11 mouse cellular contexts compared by ENCODE assay signal in the genomic region with DNA sequence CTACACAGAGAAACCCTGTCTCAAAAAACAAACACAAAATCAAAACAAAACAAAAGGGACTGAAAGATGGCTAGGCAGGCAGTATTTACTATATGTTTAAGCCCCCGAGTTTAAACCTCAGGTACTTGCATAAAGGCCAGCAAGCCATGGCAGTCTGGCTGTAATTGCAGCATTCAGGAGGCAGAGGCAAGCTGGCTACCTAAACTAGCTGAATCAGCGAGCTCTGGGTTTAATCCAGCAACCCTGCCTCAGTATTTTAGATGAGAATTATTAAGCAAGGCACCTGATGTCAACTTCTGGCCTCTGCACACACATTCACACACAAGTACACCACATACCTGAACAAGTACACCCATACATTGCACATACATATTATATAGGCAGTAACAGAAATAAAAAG. TPM values are rescaled to one million over a fixed set of nuclear protein-coding genes. Genes with fewer than 3 reads are reported as not detected.
A peak's percentile ranks its signal among the peaks of the same experiment; 100 is the strongest.
DNase-seq lines count a peak whose midpoint lies in the region; ATAC-seq and TF ChIP-seq lines count a peak whose summit lies in the region.
"Had no signal": no experiment of that assay in that cellular context is flagged by ENCODE, and none has a peak within 500 bp of the region (broad histone marks: within the 10 kb centered on the region; RNA-seq: fewer than 3 reads in every experiment).

No protein-coding gene starts in this region.

- H3K4me1 ChIP-seq in heart, embryonic 10.5 days: peaks cover 43% of the 10 kb centered on the region
- H3K4me1 ChIP-seq in lung, postnatal 0 days (ENCODE audit: insufficient read depth, low read depth, low read length): peaks cover 6% of the 10 kb centered on the region; the same call in 1 of the 2 replicates
- peaks cover 12% of the 10 kb centered on the region for H3K4me1 ChIP-seq in intestine, embryonic 16.5 days (ENCODE audit: control insufficient read depth, insufficient read depth, low read length)
- H3K4me1 ChIP-seq in stomach, embryonic 16.5 days (ENCODE audit: control insufficient read depth, insufficient read depth, low read length): peaks cover 20% of the 10 kb centered on the region

- H3K9ac ChIP-seq in lung, postnatal 0 days (replicated peaks; ENCODE audit: low read depth): no peak overlapping the region
- H3K9ac ChIP-seq in intestine, embryonic 16.5 days (ENCODE audit: low read depth, low read length): no peak overlapping the region
- H3K9ac ChIP-seq in stomach, embryonic 16.5 days (ENCODE audit: low read length): no peak overlapping the region

- peaks cover 71% of the 10 kb centered on the region for H3K36me3 ChIP-seq in heart, embryonic 10.5 days
- peaks cover 8% of the 10 kb centered on the region; the same call in 1 of the 2 replicates for H3K36me3 ChIP-seq in lung, postnatal 0 days (ENCODE audit: insufficient read depth, low read length)
- peaks cover 3% of the 10 kb centered on the region; the same call in 1 of the 2 replicates for H3K36me3 ChIP-seq in intestine, embryonic 16.5 days (ENCODE audit: control insufficient read depth, insufficient read depth, low read length)
- 0 out of 2 replicates have a peak, but pooled peaks cover 4% of the 10 kb centered on the region for H3K36me3 ChIP-seq in stomach, embryonic 16.5 days (ENCODE audit: control insufficient read depth, insufficient read depth, low read length)

- 54% methylated on average over 2 of the region's 2 CpGs for WGBS in heart, embryonic 10.5 days
- WGBS in lung, postnatal 0 days: 33% methylated on average over 2 of the region's 2 CpGs
- WGBS in intestine, embryonic 16.5 days: 59% methylated on average over 2 of the region's 2 CpGs
- WGBS in stomach, embryonic 16.5 days: 55% methylated on average over 2 of the region's 2 CpGs

- H3K9me3 ChIP-seq in heart, embryonic 10.5 days: no peaks in the 10 kb centered on the region
- no peaks in the 10 kb centered on the region for H3K9me3 ChIP-seq in lung, postnatal 0 days (ENCODE audit: low read length)
- H3K9me3 ChIP-seq in intestine, embryonic 16.5 days (ENCODE audit: control insufficient read depth, low read length): no peaks in the 10 kb centered on the region
- H3K9me3 ChIP-seq in stomach, embryonic 16.5 days (replicated peaks; ENCODE audit: control insufficient read depth, low read length): no peaks in the 10 kb centered on the region

- H3K4me3 ChIP-seq in heart, embryonic 10.5 days: peak overlapping the region; percentile 94
- H3K4me3 ChIP-seq in lung, postnatal 0 days (ENCODE audit: low read depth, low read length): no peak overlapping the region
- H3K4me3 ChIP-seq in intestine, embryonic 16.5 days (ENCODE audit: low read length): no peak overlapping the region
- 0 out of 2 replicates have a peak overlapping the region, but pooled peaks have one; percentile 20 for H3K4me3 ChIP-seq in stomach, embryonic 16.5 days (replicated peaks; ENCODE audit: low read length)

- H3K4me2 ChIP-seq in lung, postnatal 0 days (replicated peaks; ENCODE audit: low read depth, low read length): peak overlapping the region; percentile 15; the same call in 1 of the 2 replicates
- peak overlapping the region; percentile 23; the same call in 1 of the 2 replicates for H3K4me2 ChIP-seq in intestine, embryonic 16.5 days (ENCODE audit: low read depth, low read length)
- 0 out of 2 replicates have a peak overlapping the region, but pooled peaks have one; percentile 36 for H3K4me2 ChIP-seq in stomach, embryonic 16.5 days (ENCODE audit: low read depth, low read length)

- no peaks in the 10 kb centered on the region for H3K27me3 ChIP-seq in heart, embryonic 10.5 days (ENCODE audit: insufficient read depth, poor library complexity, severe bottlenecking)
- H3K27me3 ChIP-seq in lung, postnatal 0 days (replicated peaks; ENCODE audit: insufficient read depth, low read length): no peaks in the 10 kb centered on the region
- no peaks in the 10 kb centered on the region for H3K27me3 ChIP-seq in intestine, embryonic 16.5 days (replicated peaks; ENCODE audit: control insufficient read depth, insufficient read depth, low read length)
- no peaks in the 10 kb centered on the region for H3K27me3 ChIP-seq in stomach, embryonic 16.5 days (ENCODE audit: control insufficient read depth, insufficient read depth, low read length)

- ATAC-seq in lung, postnatal 0 days: no peak
- no peak for ATAC-seq in intestine, embryonic 16.5 days
- ATAC-seq in stomach, embryonic 16.5 days (ENCODE audit: insufficient read depth, low FRiP score): no peak

- DNase-seq in heart, embryonic 10.5 days (ENCODE audit: low spot score): no peak
- no peak for DNase-seq in heart, adult 8-10 months (ENCODE audit: low spot score)
- no peak for DNase-seq in lung, postnatal 0 days (ENCODE audit: low spot score)
- no peak for DNase-seq in lung, postnatal 10 days
- DNase-seq in embryo, embryonic 11 days: no peak
- no peak for DNase-seq in T-cell, adult 2 months (ENCODE audit: low spot score)
- DNase-seq: adrenal gland, postnatal 10 days; gastrocnemius, postnatal 14 days; spleen, adult 18-20 months had no signal

- H3K27ac ChIP-seq in heart, embryonic 10.5 days: peak overlapping the region; percentile 99
- no peak overlapping the region for H3K27ac ChIP-seq in lung, postnatal 0 days (ENCODE audit: low read length)
- no peak overlapping the region for H3K27ac ChIP-seq in intestine, embryonic 16.5 days (ENCODE audit: low read length)
- H3K27ac ChIP-seq in stomach, embryonic 16.5 days (ENCODE audit: low read length): no peak overlapping the region

- TF ChIP-seq CTCF in lung, postnatal 0 days (IDR thresholded peaks at IDR 0.05): no peak

- no peak for TF ChIP-seq EP300 in lung, postnatal 0 days (IDR thresholded peaks at IDR 0.05)

RNA-seq across cellular contexts. Expression of gene Atp2a2, which starts 4.0 kb away (rescaled TPM):
- 205 and 235 TPM in 2 replicates for polyA plus RNA-seq in heart, embryonic 10.5 days (2016; fragmentation: Nextera tagmentation; extraction: Ambion mirVana)
- over 10,000 TPM; 11,934 to 13,904 (median 12,774) TPM for total RNA-seq in heart, adult 8-10 months (2022)
- 27.4 and 32.4 TPM in 2 replicates for polyA plus RNA-seq in lung, postnatal 0 days (2015; fragmentation: Nextera tagmentation; extraction: Ambion mirVana)
- 20.4 and 27.2 TPM in 2 replicates for polyA plus RNA-seq in intestine, embryonic 16.5 days (2015; fragmentation: Nextera tagmentation; extraction: Ambion mirVana)
- polyA plus RNA-seq in stomach, embryonic 16.5 days (2015; fragmentation: Nextera tagmentation; extraction: Ambion mirVana): 25.5 and 27.3 TPM in 2 replicates

Comparison
In these comparisons a context has a peak if more than half of its experiments do, and no peak if none do; other contexts are left out.
1. H3K4me3 ChIP-seq: peak in heart, embryonic 10.5 days (single experiment) and stomach, embryonic 16.5 days (single experiment); none in lung, postnatal 0 days (single experiment) and intestine, embryonic 16.5 days (single experiment).
2. Peak in every context shown above with its lines, with median percentiles within 50 percentile points of each other: H3K4me2 ChIP-seq.